Mouse (Mus musculus): ENCODE results near the gene Atp8b4. TPM values are rescaled to one million over a fixed set of nuclear protein-coding genes. Genes with fewer than 3 reads are reported as not detected.
"Not testable (repeated sequence)": the region's sequence is repeated elsewhere in the genome, so short reads cannot be mapped to it uniquely, and the experiment has no call there.

Atp8b4 gene
- polyA plus RNA-seq, 1 experiment = 2.5 TPM

DNA sequence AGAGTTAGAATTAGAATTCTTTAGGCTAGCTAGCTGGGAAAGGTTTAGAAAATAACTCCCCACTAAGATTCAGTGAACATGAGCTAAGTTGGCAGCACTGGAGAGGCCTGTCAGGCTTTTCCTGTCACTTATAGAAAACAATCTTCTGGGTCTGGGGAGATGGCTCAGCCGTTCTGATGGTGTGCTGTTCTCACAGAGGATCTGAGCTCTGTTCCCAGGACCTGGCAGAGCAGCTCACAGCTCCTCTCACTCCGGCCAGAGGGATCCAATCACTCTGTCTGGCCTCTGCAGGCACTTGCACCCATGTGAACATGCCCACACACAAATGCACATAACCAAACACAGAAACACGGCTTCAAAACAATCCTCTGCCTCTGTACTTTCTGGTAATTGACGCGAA is 27.6 kb downstream of the Atp8b4 start:
- peak overlapping the region; percentile 56 for H3K27ac ChIP-seq (ENCODE audit: insufficient read depth, low read length)

DNA sequence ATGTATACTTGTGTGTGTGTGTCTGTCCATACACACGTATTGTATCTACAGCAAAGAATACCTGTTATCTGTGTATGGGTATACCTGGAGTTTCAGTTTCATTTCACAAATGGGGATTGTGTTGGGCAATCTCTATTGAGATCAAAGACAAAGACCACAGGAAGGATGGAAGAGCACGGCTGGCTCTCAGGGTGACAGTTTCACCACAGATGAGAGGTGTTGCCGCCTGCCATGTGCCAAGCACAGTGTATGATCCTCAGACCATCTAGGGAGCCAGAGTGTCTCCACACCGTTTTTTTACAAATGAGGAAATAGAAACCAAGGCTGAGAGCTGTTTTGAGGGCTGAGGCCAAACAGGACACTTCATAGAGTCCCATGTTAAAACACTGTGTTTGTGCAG is 32.7 kb downstream of the Atp8b4 start:
- DNase-seq (ENCODE audit: low read depth in 1 of 2, low spot score in 2 of 2) = peak in 1 of 2 experiments; percentile 28
- 17% methylated on average over 4 of the region's 4 CpGs for WGBS
- Histone ChIP-seq H3K4me3 (ENCODE audit: extremely low read depth, insufficient read depth, insufficient read length) (peak overlapping the region; percentile 9; the same call in 1 of the 2 replicates), H3K4me1 (ENCODE audit: control insufficient read depth, insufficient read depth, insufficient read length) (peaks cover 14% of the 10 kb centered on the region; the same call in 1 of the 2 replicates), H3K27me3 (ENCODE audit: control insufficient read depth, insufficient read depth, low read length) (no peaks in the 10 kb centered on the region), H3K36me3 (ENCODE audit: control insufficient read depth, insufficient read depth, low read length) (no peaks in the 10 kb centered on the region), H3K27ac (ENCODE audit: insufficient read depth, low read length) (peak overlapping the region; percentile 33; the same call in 1 of the 2 replicates)
- no peak for TF ChIP-seq CTCF (IDR thresholded peaks at IDR 0.05; ENCODE audit: extremely low read depth, insufficient read depth, insufficient read length, insufficient replicate concordance)
- no peak for TF ChIP-seq POLR2A (IDR thresholded peaks at IDR 0.05; ENCODE audit: low read depth, low read length)

More for the DNA sequence above, 27.6 kb downstream of the Atp8b4 start:
- H3K27me3 ChIP-seq (ENCODE audit: control insufficient read depth, insufficient read depth, low read length) = no peaks in the 10 kb centered on the region
- H3K4me3 ChIP-seq (ENCODE audit: extremely low read depth, insufficient read depth, insufficient read length) = no peak overlapping the region
- no peak for DNase-seq (ENCODE audit: low read depth in 1 of 2, low spot score in 2 of 2)
- no peak for TF ChIP-seq POLR2A (IDR thresholded peaks at IDR 0.05; ENCODE audit: low read depth, low read length)
- no peak for TF ChIP-seq CTCF (IDR thresholded peaks at IDR 0.05; ENCODE audit: extremely low read depth, insufficient read depth, insufficient read length, insufficient replicate concordance)
- 59% methylated on average over 5 of the region's 5 CpGs for WGBS
- no peaks in the 10 kb centered on the region for H3K36me3 ChIP-seq (ENCODE audit: control insufficient read depth, insufficient read depth, low read length)
- H3K4me1 ChIP-seq (ENCODE audit: control insufficient read depth, insufficient read depth, insufficient read length) = peaks cover 14% of the 10 kb centered on the region

- no peak for TF ChIP-seq CTCF (IDR thresholded peaks at IDR 0.05; ENCODE audit: extremely low read depth, insufficient read depth, insufficient read length, insufficient replicate concordance)
- TF ChIP-seq POLR2A (IDR thresholded peaks at IDR 0.05; ENCODE audit: low read depth, low read length) = no peak
- H3K4me3 ChIP-seq (ENCODE audit: extremely low read depth, insufficient read depth, insufficient read length) = no peak overlapping the region
- no peaks in the 10 kb centered on the region for H3K36me3 ChIP-seq (ENCODE audit: control insufficient read depth, insufficient read depth, low read length)
- DNase-seq (ENCODE audit: low read depth in 1 of 2, low spot score in 2 of 2) = peak; percentile 12 to 15
- 19% methylated on average over 13 of the region's 13 CpGs for WGBS
- H3K27ac ChIP-seq (ENCODE audit: insufficient read depth, low read length) = peak overlapping the region; percentile 31
- no peaks in the 10 kb centered on the region for H3K27me3 ChIP-seq (ENCODE audit: control insufficient read depth, insufficient read depth, low read length)
- H3K4me1 ChIP-seq (ENCODE audit: control insufficient read depth, insufficient read depth, insufficient read length) = peaks cover 14% of the 10 kb centered on the region; the same call in 1 of the 2 replicates
Observed at GRCm38 (mm10) chr2:126466391-126467134, 33.9 kb downstream of the Atp8b4 start.

GRCm38 (mm10) chr2:126458661-126459060 is 41.8 kb downstream of the Atp8b4 start:
- no peak for DNase-seq (ENCODE audit: low read depth in 1 of 2, low spot score in 2 of 2)
- Histone ChIP-seq H3K4me1 (ENCODE audit: control insufficient read depth, insufficient read depth, insufficient read length) (no peaks in the 10 kb centered on the region), H3K27ac (ENCODE audit: insufficient read depth, low read length) (no peak overlapping the region), H3K27me3 (ENCODE audit: control insufficient read depth, insufficient read depth, low read length) (no peaks in the 10 kb centered on the region), H3K4me3 (ENCODE audit: extremely low read depth, insufficient read depth, insufficient read length) (no peak overlapping the region), H3K36me3 (ENCODE audit: control insufficient read depth, insufficient read depth, low read length) (no peaks in the 10 kb centered on the region)
- no peak for TF ChIP-seq POLR2A (IDR thresholded peaks at IDR 0.05; ENCODE audit: low read depth, low read length)
- TF ChIP-seq CTCF (IDR thresholded peaks at IDR 0.05; ENCODE audit: extremely low read depth, insufficient read depth, insufficient read length, insufficient replicate concordance) = no peak
- 84% methylated on average over 2 of the region's 2 CpGs for WGBS

GRCm38 (mm10) chr2:126457759-126458158 is 42.7 kb downstream of the Atp8b4 start:
- not testable (repeated sequence) for H3K27me3 ChIP-seq (ENCODE audit: control insufficient read depth, insufficient read depth, low read length); H3K4me1 ChIP-seq (ENCODE audit: control insufficient read depth, insufficient read depth, insufficient read length); H3K36me3 ChIP-seq (ENCODE audit: control insufficient read depth, insufficient read depth, low read length); H3K4me3 ChIP-seq (ENCODE audit: extremely low read depth, insufficient read depth, insufficient read length); DNase-seq (ENCODE audit: low read depth in 1 of 2, low spot score in 2 of 2); H3K27ac ChIP-seq (ENCODE audit: insufficient read depth, low read length)
- 38% methylated on average over 2 of the region's 2 CpGs for WGBS

GRCm38 (mm10) chr2:126450937-126451302 is 49.6 kb downstream of the Atp8b4 start:
- DNase-seq (ENCODE audit: low read depth in 1 of 2, low spot score in 2 of 2) = no peak
- Histone ChIP-seq H3K36me3 (ENCODE audit: control insufficient read depth, insufficient read depth, low read length) (no peaks in the 10 kb centered on the region), H3K4me3 (ENCODE audit: extremely low read depth, insufficient read depth, insufficient read length) (no peak overlapping the region), H3K4me1 (ENCODE audit: control insufficient read depth, insufficient read depth, insufficient read length) (no peaks in the 10 kb centered on the region), H3K27me3 (ENCODE audit: control insufficient read depth, insufficient read depth, low read length) (no peaks in the 10 kb centered on the region), H3K27ac (ENCODE audit: insufficient read depth, low read length) (no peak overlapping the region)
- TF ChIP-seq CTCF (IDR thresholded peaks at IDR 0.05; ENCODE audit: extremely low read depth, insufficient read depth, insufficient read length, insufficient replicate concordance) = no peak
- TF ChIP-seq POLR2A (IDR thresholded peaks at IDR 0.05; ENCODE audit: low read depth, low read length) = no peak
- 80% methylated on average over 7 of the region's 7 CpGs for WGBS

DNA sequence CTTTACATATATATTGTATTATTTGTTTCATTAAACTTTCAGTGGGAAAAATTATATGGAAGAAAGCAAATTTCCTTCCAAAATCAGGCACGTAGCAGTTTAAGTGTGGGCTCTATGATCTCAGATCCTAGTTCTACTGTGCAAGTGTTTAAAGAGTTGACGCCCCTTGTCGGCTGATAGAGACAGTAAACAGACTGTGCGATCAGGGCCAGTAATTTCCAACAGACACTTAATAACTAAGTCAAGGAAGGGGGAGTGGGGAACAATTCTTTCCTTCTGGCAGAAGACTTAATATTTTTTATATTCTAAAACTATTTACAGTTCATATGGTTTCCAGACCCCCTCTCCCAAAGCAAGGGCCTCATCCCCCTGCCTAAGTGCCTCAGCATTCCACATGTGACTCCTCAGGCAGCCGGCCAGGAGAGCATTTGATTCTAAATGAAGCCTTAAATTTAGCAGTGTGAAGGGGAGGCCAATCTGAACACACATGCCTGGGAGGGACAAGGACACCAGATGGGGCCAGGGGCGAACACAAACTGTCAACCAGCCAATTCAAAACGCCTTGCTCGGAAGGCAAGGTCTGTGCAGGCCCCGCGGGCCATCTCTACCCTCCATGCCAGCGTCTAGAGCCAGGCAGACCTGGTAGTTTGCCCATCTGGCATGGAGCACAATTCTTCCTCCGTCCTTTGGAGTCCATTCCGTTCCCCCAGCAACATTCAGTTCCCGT is 50.1 kb downstream of the Atp8b4 start:
- H3K4me1 ChIP-seq (ENCODE audit: control insufficient read depth, insufficient read depth, insufficient read length) = no peaks in the 10 kb centered on the region
- no peak overlapping the region for H3K4me3 ChIP-seq (ENCODE audit: extremely low read depth, insufficient read depth, insufficient read length)
- H3K27ac ChIP-seq (ENCODE audit: insufficient read depth, low read length) = no peak overlapping the region
- no peak for DNase-seq (ENCODE audit: low read depth in 1 of 2, low spot score in 2 of 2)
- H3K27me3 ChIP-seq (ENCODE audit: control insufficient read depth, insufficient read depth, low read length) = no peaks in the 10 kb centered on the region
- WGBS = 87% methylated on average over 14 of the region's 14 CpGs
- H3K36me3 ChIP-seq (ENCODE audit: control insufficient read depth, insufficient read depth, low read length) = no peaks in the 10 kb centered on the region
- TF ChIP-seq CTCF (IDR thresholded peaks at IDR 0.05; ENCODE audit: extremely low read depth, insufficient read depth, insufficient read length, insufficient replicate concordance) (no peak), POLR2A (IDR thresholded peaks at IDR 0.05; ENCODE audit: low read depth, low read length) (no peak)

All from spleen, adult 2 months (tissue).